Comparison of ENCODE assay signal across 8 mouse cellular contexts in the genomic region with DNA sequence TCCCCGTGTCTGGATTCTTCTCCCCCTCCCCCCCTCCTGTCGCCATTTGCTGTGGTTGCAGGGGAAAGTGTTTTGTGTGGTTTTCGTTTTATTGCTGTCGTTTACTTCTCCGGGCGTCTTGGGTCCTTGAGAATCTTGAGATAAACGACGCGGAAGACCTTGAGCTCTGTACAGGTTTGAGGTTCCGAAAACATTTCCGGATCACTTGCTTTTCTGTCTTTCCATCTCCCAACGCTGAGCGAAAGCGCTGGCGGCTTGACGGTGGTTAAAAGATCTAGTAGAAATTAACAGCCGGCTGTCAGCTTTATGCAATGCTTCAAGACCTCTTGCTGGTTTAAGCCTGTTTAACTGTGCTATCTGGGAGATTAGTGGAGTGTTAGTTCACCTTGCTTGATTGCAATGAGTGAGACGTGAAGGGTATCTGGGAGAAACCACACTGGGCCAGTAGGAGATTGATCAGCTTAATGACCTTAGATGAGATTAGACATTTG. TPM values are rescaled to one million over a fixed set of nuclear protein-coding genes. Genes with fewer than 3 reads are reported as not detected.
DNase-seq lines count a peak whose midpoint lies in the region; ATAC-seq and TF ChIP-seq lines count a peak whose summit lies in the region.

No protein-coding gene starts in this region.

- H3K4me3 ChIP-seq in heart, embryonic 11.5 days (ENCODE audit: low read depth, low read length), result peak overlapping the region; percentile 79
- peak overlapping the region; percentile 95 to 99 for H3K4me3 ChIP-seq in ES-E14 (ENCODE audit: insufficient read depth in 1 of 2, low read depth in 1 of 2, low read length in 2 of 2, poor library complexity in 1 of 2, severe bottlenecking in 1 of 2)
- peak overlapping the region; percentile 97 for H3K4me3 ChIP-seq in embryonic facial prominence, embryonic 13.5 days
- H3K4me3 ChIP-seq in hindbrain, embryonic 16.5 days (ENCODE audit: low read length), result peak overlapping the region; percentile 100
- H3K4me3 ChIP-seq in liver, embryonic 11.5 days (ENCODE audit: low read depth, low read length), result peak overlapping the region; percentile 95

- under 1% methylated on average over 18 of the region's 18 CpGs for WGBS in heart, embryonic 11.5 days (ENCODE audit: insufficient replicate concordance)
- WGBS in embryonic facial prominence, embryonic 13.5 days, result 0% methylated on average over 18 of the region's 18 CpGs
- WGBS in hindbrain, embryonic 16.5 days, result under 1% methylated on average over 18 of the region's 18 CpGs
- under 1% methylated on average over 18 of the region's 18 CpGs for WGBS in liver, embryonic 11.5 days

- intact Hi-C loops in heart, postnatal 14 days (cut with DNase I), result no loop called here

- H3K36me3 ChIP-seq in heart, embryonic 11.5 days (ENCODE audit: control insufficient read depth, insufficient read depth, low read length), result no peaks in the 10 kb centered on the region
- peaks cover 3% of the 10 kb centered on the region; the same call in 1 of the 2 replicates for H3K36me3 ChIP-seq in ES-E14 (ENCODE audit: control insufficient read depth, insufficient read depth, low read length, poor library complexity, severe bottlenecking)
- peaks cover 4% of the 10 kb centered on the region; the same call in 1 of the 2 replicates for H3K36me3 ChIP-seq in embryonic facial prominence, embryonic 13.5 days
- 0 out of 2 replicates have a peak, but pooled peaks cover 4% of the 10 kb centered on the region for H3K36me3 ChIP-seq in hindbrain, embryonic 16.5 days (ENCODE audit: control insufficient read depth, insufficient read depth, low read length)
- no peaks in the 10 kb centered on the region; the same call in 1 of the 2 replicates for H3K36me3 ChIP-seq in liver, embryonic 11.5 days (ENCODE audit: control insufficient read depth, insufficient read depth, low read length)

- ATAC-seq in heart, embryonic 11.5 days (replicated peaks; ENCODE audit: insufficient number of reproducible peaks, low FRiP score, low TSS enrichment), result no peak
- ATAC-seq in embryonic facial prominence, embryonic 13.5 days (ENCODE audit: insufficient number of reproducible peaks, insufficient read depth, low FRiP score, low TSS enrichment, low read depth), result no peak
- ATAC-seq in hindbrain, embryonic 16.5 days, result no peak; the same call in 1 of the 2 replicates
- no peak for ATAC-seq in liver, embryonic 11.5 days (replicated peaks; ENCODE audit: low FRiP score)

- H3K9ac ChIP-seq in heart, embryonic 11.5 days (ENCODE audit: low read depth, low read length), result peak overlapping the region; percentile 94
- H3K9ac ChIP-seq in ES-E14 (ENCODE audit: insufficient read depth, low read depth, low read length, poor library complexity, severe bottlenecking), result peak overlapping the region; percentile 97
- peak overlapping the region; percentile 98 for H3K9ac ChIP-seq in embryonic facial prominence, embryonic 13.5 days
- peak overlapping the region; percentile 99 for H3K9ac ChIP-seq in hindbrain, embryonic 16.5 days (ENCODE audit: low read depth, low read length)
- peak overlapping the region; percentile 98 for H3K9ac ChIP-seq in liver, embryonic 11.5 days (ENCODE audit: low read depth, low read length)

- DNase-seq in heart, postnatal 14 days, result no peak
- DNase-seq in ES-E14 (ENCODE audit: low read depth, low spot score), result no peak
- peak; percentile 35 for DNase-seq in liver, embryonic 11.5 days (ENCODE audit: low spot score)
- DNase-seq in neural tube, embryonic 10.5 days (ENCODE audit: extremely low spot score, low spot score), result peak; percentile 38
- no peak for DNase-seq in embryo, embryonic 11 days

- peak overlapping the region; percentile 83 for H3K4me2 ChIP-seq in heart, embryonic 11.5 days
- peak overlapping the region; percentile 78 for H3K4me2 ChIP-seq in embryonic facial prominence, embryonic 13.5 days
- peak overlapping the region; percentile 72 for H3K4me2 ChIP-seq in hindbrain, embryonic 16.5 days (ENCODE audit: low read length)
- H3K4me2 ChIP-seq in liver, embryonic 11.5 days, result peak overlapping the region; percentile 87

- H3K27me3 ChIP-seq in heart, embryonic 11.5 days (ENCODE audit: control insufficient read depth, insufficient read depth, low read length), result no peaks in the 10 kb centered on the region
- H3K27me3 ChIP-seq in embryonic facial prominence, embryonic 13.5 days, result 0 out of 2 replicates have a peak, but pooled peaks cover 3% of the 10 kb centered on the region
- no peaks in the 10 kb centered on the region for H3K27me3 ChIP-seq in hindbrain, embryonic 16.5 days (replicated peaks; ENCODE audit: control insufficient read depth, insufficient read depth, low read length)
- no peaks in the 10 kb centered on the region for H3K27me3 ChIP-seq in liver, embryonic 11.5 days (replicated peaks; ENCODE audit: control insufficient read depth, insufficient read depth, low read length)

- H3K9me3 ChIP-seq in heart, embryonic 11.5 days (replicated peaks; ENCODE audit: control insufficient read depth, low read length), result no peaks in the 10 kb centered on the region
- H3K9me3 ChIP-seq in ES-E14 (ENCODE audit: control insufficient read depth, insufficient read depth, low read depth, low read length), result no peaks in the 10 kb centered on the region
- H3K9me3 ChIP-seq in embryonic facial prominence, embryonic 13.5 days, result no peaks in the 10 kb centered on the region
- H3K9me3 ChIP-seq in hindbrain, embryonic 16.5 days (ENCODE audit: control insufficient read depth, low read length), result no peaks in the 10 kb centered on the region
- no peaks in the 10 kb centered on the region for H3K9me3 ChIP-seq in liver, embryonic 11.5 days (ENCODE audit: control insufficient read depth, low read length)

- H3K27ac ChIP-seq in heart, embryonic 11.5 days (ENCODE audit: low read depth, low read length), result peak overlapping the region; percentile 77
- H3K27ac ChIP-seq in ES-E14 (ENCODE audit: insufficient read depth, low read depth, low read length, poor library complexity, severe bottlenecking), result no peak overlapping the region
- H3K27ac ChIP-seq in embryonic facial prominence, embryonic 13.5 days, result peak overlapping the region; percentile 85
- peak overlapping the region; percentile 94 for H3K27ac ChIP-seq in hindbrain, embryonic 16.5 days (ENCODE audit: low read depth, low read length)
- H3K27ac ChIP-seq in liver, embryonic 11.5 days (ENCODE audit: low read depth, low read length), result peak overlapping the region; percentile 85

- in situ Hi-C loops in ES-E14 (cut with MboI; ENCODE audit: low sequenced_read_pairs in 2 of 2, unreplicated experiment in 2 of 2), result no loop called here

- H3K4me1 ChIP-seq in heart, embryonic 11.5 days (ENCODE audit: control insufficient read depth, insufficient read depth, low read length), result no peaks in the 10 kb centered on the region
- peaks cover 6 to 13% of the 10 kb centered on the region in 2 experiments for H3K4me1 ChIP-seq in ES-E14 (ENCODE audit: control insufficient read depth in 2 of 2, insufficient read depth in 2 of 2, low read length in 2 of 2, poor library complexity in 1 of 2)
- H3K4me1 ChIP-seq in embryonic facial prominence, embryonic 13.5 days, result peaks cover 10% of the 10 kb centered on the region
- H3K4me1 ChIP-seq in hindbrain, embryonic 16.5 days (ENCODE audit: control insufficient read depth, insufficient read depth, low read depth, low read length), result peaks cover 17% of the 10 kb centered on the region
- H3K4me1 ChIP-seq in liver, embryonic 11.5 days (replicated peaks; ENCODE audit: control insufficient read depth, insufficient read depth, low read length), result peaks cover 9% of the 10 kb centered on the region; the same call in 1 of the 2 replicates

TF ChIP-seq in ES-E14, 5 proteins besides CTCF, POLR2A, EP300 and RAD21:
- no peak for TF ChIP-seq ZNF384 (IDR thresholded peaks at IDR 0.05; ENCODE audit: low read depth, low read length)
- TF ChIP-seq MAFK (IDR thresholded peaks at IDR 0.05; ENCODE audit: insufficient read depth, low read depth, low read length), result no peak
- TF ChIP-seq HCFC1 (IDR thresholded peaks at IDR 0.05; ENCODE audit: borderline replicate concordance, insufficient read depth, low read length), result no peak
- TF ChIP-seq CHD2 (IDR thresholded peaks at IDR 0.05; ENCODE audit: low read depth, low read length), result no peak
- TF ChIP-seq ZC3H11A (IDR thresholded peaks at IDR 0.05; ENCODE audit: borderline replicate concordance, low read depth, low read length), result no peak

RNA-seq across cellular contexts. Expression of a gene that starts 0.6 kb away (rescaled TPM):
- 13.0 and 18.1 TPM in 2 replicates for polyA plus RNA-seq in heart, embryonic 11.5 days (2014; fragmentation: Nextera tagmentation; extraction: Ambion mirVana)
- total RNA-seq in heart, postnatal 14 days (2021), result 10 to 100 TPM; 17.8 to 18.0 TPM
- 9.8 and 10.5 TPM in 2 replicates for total RNA-seq in ES-E14 (2012; rRNA removed)
- 21.6 and 23.3 TPM in 2 replicates for polyA plus RNA-seq in embryonic facial prominence, embryonic 13.5 days (2015; fragmentation: Nextera tagmentation; extraction: Ambion mirVana)
- polyA plus RNA-seq in hindbrain, embryonic 16.5 days (2015; fragmentation: Nextera tagmentation; extraction: Ambion mirVana), result 15.9 and 20.5 TPM in 2 replicates
- 15.8 and 18.0 TPM in 2 replicates for polyA plus RNA-seq in liver, embryonic 11.5 days (2014; fragmentation: Nextera tagmentation; extraction: Ambion mirVana)

RNA-seq across cellular contexts. Expression of a gene that starts 31.2 kb away (rescaled TPM):
- 45.7 and 48.5 TPM in 2 replicates for polyA plus RNA-seq in heart, embryonic 11.5 days (2014; fragmentation: Nextera tagmentation; extraction: Ambion mirVana)
- total RNA-seq in heart, postnatal 14 days (2021), result 10 to 100 TPM; 13.7 to 14.2 TPM
- 12.2 and 15.5 TPM in 2 replicates for total RNA-seq in ES-E14 (2012; rRNA removed)
- polyA plus RNA-seq in embryonic facial prominence, embryonic 13.5 days (2015; fragmentation: Nextera tagmentation; extraction: Ambion mirVana), result 70.7 and 71.3 TPM in 2 replicates
- 79.0 and 82.3 TPM in 2 replicates for polyA plus RNA-seq in hindbrain, embryonic 16.5 days (2015; fragmentation: Nextera tagmentation; extraction: Ambion mirVana)
- polyA plus RNA-seq in liver, embryonic 11.5 days (2014; fragmentation: Nextera tagmentation; extraction: Ambion mirVana), result 33.9 TPM in 2 replicates

RNA-seq across cellular contexts. Expression of a gene that starts 32.5 kb away (rescaled TPM):
- not detected in 2 replicates for polyA plus RNA-seq in heart, embryonic 11.5 days (2014; fragmentation: Nextera tagmentation; extraction: Ambion mirVana)
- total RNA-seq in heart, postnatal 14 days (2021), result not detected
- total RNA-seq in ES-E14 (2012; rRNA removed), result not detected in 2 replicates
- not detected in 2 replicates for polyA plus RNA-seq in embryonic facial prominence, embryonic 13.5 days (2015; fragmentation: Nextera tagmentation; extraction: Ambion mirVana)
- polyA plus RNA-seq in hindbrain, embryonic 16.5 days (2015; fragmentation: Nextera tagmentation; extraction: Ambion mirVana), result not detected in 2 replicates
- polyA plus RNA-seq in liver, embryonic 11.5 days (2014; fragmentation: Nextera tagmentation; extraction: Ambion mirVana), result not detected in 2 replicates

Comparison
In these comparisons a context has a peak if more than half of its experiments do, and no peak if none do; other contexts are left out.
1. DNase-seq: peak in liver, embryonic 11.5 days (single experiment) and neural tube, embryonic 10.5 days (single experiment); none in heart, postnatal 14 days (0 of 2), ES-E14 (single experiment) and embryo, embryonic 11 days (single experiment).
2. Peak in every context shown above with its lines, with median percentiles within 50 percentile points of each other: H3K4me2 ChIP-seq, H3K4me3 ChIP-seq and H3K9ac ChIP-seq.